Mouse (Mus musculus): Measurements from ENCODE around the gene Hdgfl1. TPM values are rescaled to one million over a fixed set of nuclear protein-coding genes. Genes with fewer than 3 reads are reported as not detected.

Hdgfl1 gene
- polyA plus RNA-seq (2014; fragmentation: Nextera tagmentation; extraction: Ambion mirVana): not detected in 2 replicates

DNA sequence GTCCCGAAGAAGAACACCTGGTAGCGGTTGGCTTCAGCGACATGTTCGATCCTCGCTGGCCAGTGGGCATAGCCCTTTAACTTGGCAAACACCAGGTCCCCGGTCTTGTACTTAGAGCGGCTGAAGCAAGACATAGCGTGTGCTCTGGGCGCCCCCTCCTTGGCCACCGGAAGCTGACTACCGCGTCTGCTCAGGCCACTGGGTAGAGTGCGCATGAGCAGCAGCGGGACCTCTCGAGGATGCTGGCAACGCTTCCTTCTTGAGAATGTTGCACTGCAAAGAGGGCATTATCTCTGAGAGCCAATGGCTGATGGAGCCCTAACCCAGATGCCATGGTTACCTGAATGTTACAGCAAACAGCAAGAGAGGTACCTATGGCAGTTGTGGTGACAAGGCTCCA, at the start of gene Hdgfl1:
Gene Hdgfl1, minus strand, starts transcription at position 211 of the 400 bp plus-strand sequence.
- Histone ChIP-seq H3K4me1 (ENCODE audit: insufficient read depth) (no peaks in the 10 kb centered on the region), H3K36me3 (ENCODE audit: insufficient read depth) (no peaks in the 10 kb centered on the region), H3K4me3 (ENCODE audit: low read depth, low read length) (no peak within 1 kb of the TSS), H3K27ac (ENCODE audit: low read depth) (no peak within 1 kb of the TSS), H3K9ac (no peak within 1 kb of the TSS), H3K4me2 (no peak within 1 kb of the TSS), H3K9me3 (ENCODE audit: low read depth, low read length) (no peaks in the 10 kb centered on the region), H3K27me3 (ENCODE audit: insufficient read depth, low read length) (no peaks in the 10 kb centered on the region)
- WGBS: 90% methylated on average over 16 of the region's 16 CpGs
- no peak for DNase-seq
- ATAC-seq (ENCODE audit: insufficient read depth): no peak
- TF ChIP-seq CTCF (IDR thresholded peaks at IDR 0.05; ENCODE audit: low read depth): no peak

DNA sequence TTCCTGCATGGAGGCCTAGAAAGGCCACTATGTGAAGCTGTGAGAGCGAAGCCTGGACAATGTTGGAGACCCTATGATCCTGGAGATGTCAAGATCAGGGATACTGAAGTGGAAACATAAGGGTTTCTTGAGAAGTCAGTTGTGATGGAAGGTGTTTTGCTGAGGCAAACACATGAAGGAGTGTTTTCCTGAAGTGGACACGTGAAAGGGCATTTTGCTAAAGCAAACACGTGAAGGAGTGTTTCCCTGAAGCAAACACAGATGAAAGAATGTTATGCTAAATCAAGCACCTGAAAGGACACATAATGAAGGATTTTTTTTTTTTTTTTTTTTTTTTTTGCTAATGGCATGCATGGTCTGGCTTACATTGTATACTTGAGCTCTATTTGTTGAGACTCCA, 25.5 kb upstream of the Hdgfl1 start:
- H3K27me3 ChIP-seq (ENCODE audit: insufficient read depth, low read length): no peaks in the 10 kb centered on the region
- DNase-seq: peak; percentile 12
- no peaks in the 10 kb centered on the region for H3K9me3 ChIP-seq (ENCODE audit: low read depth, low read length)
- no peak overlapping the region for H3K9ac ChIP-seq
- H3K4me2 ChIP-seq: no peak overlapping the region
- no peak for ATAC-seq (ENCODE audit: insufficient read depth)
- TF ChIP-seq CTCF (IDR thresholded peaks at IDR 0.05; ENCODE audit: low read depth): no peak
- H3K27ac ChIP-seq (ENCODE audit: low read depth): no peak overlapping the region
- WGBS: 51% methylated on average over 3 of the region's 3 CpGs
- no peaks in the 10 kb centered on the region for H3K4me1 ChIP-seq (ENCODE audit: insufficient read depth)
- H3K36me3 ChIP-seq (ENCODE audit: insufficient read depth): no peaks in the 10 kb centered on the region
- no peak overlapping the region for H3K4me3 ChIP-seq (ENCODE audit: low read depth, low read length)

DNA sequence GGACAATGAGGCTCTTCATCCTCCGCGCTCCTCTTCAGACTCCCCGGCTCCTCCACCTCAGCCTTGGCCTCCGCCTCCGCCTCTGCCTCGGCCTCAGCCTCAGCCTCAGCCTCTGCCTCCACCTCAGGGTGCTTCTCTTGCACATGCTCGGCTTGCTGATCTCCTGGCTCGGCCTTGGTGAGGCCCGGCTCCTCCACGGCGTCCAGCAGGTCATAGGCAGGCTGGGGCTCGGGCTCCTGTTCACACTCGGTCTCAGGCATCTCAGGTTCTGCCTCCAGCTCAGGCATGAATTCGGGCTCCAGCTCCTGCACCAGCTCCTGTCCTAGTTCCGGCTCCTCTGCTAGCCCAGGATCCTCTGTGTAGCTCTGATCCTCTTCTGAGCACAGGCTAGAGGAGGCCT, 541 bp downstream of the Hdgfl1 start:
- ATAC-seq (ENCODE audit: insufficient read depth) (no peak), DNase-seq (no peak)
- no peak overlapping the region for H3K4me2 ChIP-seq
- H3K9ac ChIP-seq: no peak overlapping the region
- H3K36me3 ChIP-seq (ENCODE audit: insufficient read depth): no peaks in the 10 kb centered on the region
- no peaks in the 10 kb centered on the region for H3K27me3 ChIP-seq (ENCODE audit: insufficient read depth, low read length)
- H3K27ac ChIP-seq (ENCODE audit: low read depth): no peak overlapping the region
- no peak overlapping the region for H3K4me3 ChIP-seq (ENCODE audit: low read depth, low read length)
- no peak for TF ChIP-seq CTCF (IDR thresholded peaks at IDR 0.05; ENCODE audit: low read depth)
- H3K4me1 ChIP-seq (ENCODE audit: insufficient read depth): no peaks in the 10 kb centered on the region
- no peaks in the 10 kb centered on the region for H3K9me3 ChIP-seq (ENCODE audit: low read depth, low read length)
- 91% methylated on average over 15 of the region's 15 CpGs for WGBS

DNA sequence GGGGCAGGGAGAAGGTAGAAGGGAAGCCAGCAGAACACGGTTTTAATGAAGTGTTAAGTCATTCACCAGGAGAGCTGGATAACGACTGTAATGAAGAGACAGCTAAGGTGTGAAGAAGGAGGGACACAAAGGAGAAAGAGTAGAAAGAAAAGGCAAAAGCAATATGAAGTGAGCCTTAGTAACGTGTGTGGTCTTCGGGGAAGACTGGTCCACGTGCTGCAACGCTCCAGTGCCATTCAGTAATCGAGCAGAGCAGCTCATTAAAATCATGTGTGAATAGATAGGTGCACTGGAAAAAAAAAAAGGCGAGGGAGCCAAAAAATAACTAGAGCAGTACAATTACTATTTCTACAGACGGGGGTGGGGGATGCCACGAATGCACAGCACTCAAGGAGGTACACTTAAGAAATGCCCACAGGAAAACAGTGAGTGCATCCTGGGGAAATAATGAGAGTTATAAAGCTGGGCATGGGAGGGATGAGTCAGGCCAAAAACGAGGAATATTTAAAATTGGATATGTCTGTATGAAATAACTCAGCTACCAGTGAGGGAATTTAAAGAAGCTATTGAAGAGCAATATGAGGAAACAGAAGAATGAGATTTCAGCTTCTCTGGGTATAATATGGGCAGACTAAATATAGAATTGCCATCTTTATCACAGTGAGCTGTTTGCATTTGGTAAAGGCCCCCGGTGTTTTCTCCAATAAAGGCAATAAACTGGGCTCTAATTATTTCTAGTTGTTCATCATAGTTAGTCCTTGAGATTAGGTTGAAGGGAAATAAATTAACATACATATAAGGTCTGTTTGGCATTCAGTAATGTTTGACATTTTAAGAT, 7.8 kb downstream of the Hdgfl1 start:
- DNase-seq: no peak
- WGBS: 70% methylated on average over 12 of the region's 12 CpGs
- Histone ChIP-seq H3K4me1 (ENCODE audit: insufficient read depth) (no peaks in the 10 kb centered on the region), H3K27ac (ENCODE audit: low read depth) (no peak overlapping the region), H3K4me3 (ENCODE audit: low read depth, low read length) (no peak overlapping the region), H3K9me3 (ENCODE audit: low read depth, low read length) (no peaks in the 10 kb centered on the region), H3K27me3 (ENCODE audit: insufficient read depth, low read length) (no peaks in the 10 kb centered on the region), H3K4me2 (no peak overlapping the region), H3K36me3 (ENCODE audit: insufficient read depth) (no peaks in the 10 kb centered on the region), H3K9ac (no peak overlapping the region)
- ATAC-seq (ENCODE audit: insufficient read depth): no peak
- TF ChIP-seq CTCF (IDR thresholded peaks at IDR 0.05; ENCODE audit: low read depth): no peak

DNA sequence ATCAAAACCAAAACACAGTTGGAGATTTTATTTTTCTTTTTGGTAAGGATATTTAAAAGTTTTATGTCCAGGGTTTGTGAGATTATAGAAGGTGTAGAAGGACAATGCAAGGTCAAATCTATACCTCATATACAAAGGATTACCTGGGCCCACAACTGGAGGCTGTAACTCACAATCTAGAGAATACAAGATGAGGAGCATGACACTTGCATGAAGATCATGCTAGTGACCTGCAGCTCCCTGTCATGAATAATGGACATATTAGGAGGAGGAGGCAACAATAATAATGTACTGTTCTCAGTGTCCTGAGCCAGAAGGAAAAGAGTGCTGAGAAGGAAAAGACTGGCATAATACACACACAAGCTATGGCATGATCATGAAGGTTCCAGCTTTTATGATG, 17.1 kb downstream of the Hdgfl1 start:
- Histone ChIP-seq H3K9me3 (ENCODE audit: low read depth, low read length) (no peaks in the 10 kb centered on the region), H3K27ac (ENCODE audit: low read depth) (no peak overlapping the region), H3K4me1 (ENCODE audit: insufficient read depth) (no peaks in the 10 kb centered on the region), H3K27me3 (ENCODE audit: insufficient read depth, low read length) (no peaks in the 10 kb centered on the region), H3K36me3 (ENCODE audit: insufficient read depth) (no peaks in the 10 kb centered on the region), H3K4me2 (no peak overlapping the region), H3K9ac (no peak overlapping the region), H3K4me3 (ENCODE audit: low read depth, low read length) (no peak overlapping the region)
- DNase-seq (no peak), ATAC-seq (ENCODE audit: insufficient read depth) (no peak)
- no peak for TF ChIP-seq CTCF (IDR thresholded peaks at IDR 0.05; ENCODE audit: low read depth)

DNA sequence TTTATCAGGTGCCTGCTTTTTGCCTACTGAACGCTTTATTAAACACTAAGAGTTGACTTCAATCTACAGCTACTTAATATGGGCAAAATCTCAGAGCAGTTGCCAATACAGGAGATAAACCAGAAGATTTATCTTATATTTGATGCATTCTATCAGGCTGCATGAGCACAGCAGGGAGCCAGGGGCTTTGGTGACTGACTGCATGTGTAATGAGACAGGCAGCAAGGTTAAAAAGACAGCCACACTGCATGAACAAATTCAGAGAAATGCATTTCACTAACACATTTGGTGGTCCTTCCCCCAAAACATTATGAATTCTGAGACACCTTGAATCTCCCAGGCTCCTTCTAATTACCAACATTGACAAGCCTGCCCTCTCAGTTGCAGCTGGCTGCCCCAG, 17.6 kb downstream of the Hdgfl1 start:
- no peak for DNase-seq
- Histone ChIP-seq H3K4me3 (ENCODE audit: low read depth, low read length) (no peak overlapping the region), H3K4me2 (no peak overlapping the region), H3K9me3 (ENCODE audit: low read depth, low read length) (no peaks in the 10 kb centered on the region), H3K9ac (no peak overlapping the region), H3K27ac (ENCODE audit: low read depth) (no peak overlapping the region), H3K27me3 (ENCODE audit: insufficient read depth, low read length) (no peaks in the 10 kb centered on the region), H3K36me3 (ENCODE audit: insufficient read depth) (no peaks in the 10 kb centered on the region), H3K4me1 (ENCODE audit: insufficient read depth) (no peaks in the 10 kb centered on the region)
- no peak for ATAC-seq (ENCODE audit: insufficient read depth)
- 92% methylated on average over 1 of the region's 1 CpGs for WGBS
- no peak for TF ChIP-seq CTCF (IDR thresholded peaks at IDR 0.05; ENCODE audit: low read depth)

DNA sequence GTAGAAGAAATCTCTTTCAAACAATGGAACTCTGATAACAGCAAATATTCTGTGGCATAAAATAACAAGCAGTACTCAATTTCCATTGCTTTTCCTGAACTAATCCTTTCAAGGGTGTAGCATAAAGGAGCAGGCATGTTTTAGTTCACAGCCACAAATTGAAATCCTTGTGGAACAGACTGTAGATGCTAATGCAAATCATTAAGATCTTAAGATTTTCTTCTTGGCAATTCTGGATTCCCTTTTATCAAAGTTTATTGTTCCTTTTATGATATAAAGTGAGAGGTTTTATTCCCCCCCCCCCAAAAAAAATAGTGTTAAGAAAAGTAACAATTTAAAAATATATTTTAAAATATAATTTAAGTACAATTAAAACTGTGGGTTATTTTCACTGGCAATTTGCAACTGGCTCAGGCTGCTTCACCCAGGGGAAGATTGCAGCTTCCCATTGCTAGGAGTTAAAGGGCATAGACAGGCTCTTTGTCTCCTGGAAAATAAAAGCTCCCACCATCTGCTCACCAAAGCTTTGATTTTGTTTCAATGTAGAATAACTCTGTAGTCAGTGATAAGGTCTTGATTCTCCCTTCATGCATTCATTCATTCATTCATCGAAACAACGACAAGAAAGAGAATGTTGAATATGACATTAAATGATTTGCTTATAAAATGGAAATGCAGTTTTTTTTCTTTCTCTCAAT, 24.1 kb downstream of the Hdgfl1 start:
- Histone ChIP-seq H3K4me3 (ENCODE audit: low read depth, low read length) (no peak overlapping the region), H3K36me3 (ENCODE audit: insufficient read depth) (no peaks in the 10 kb centered on the region), H3K27ac (ENCODE audit: low read depth) (no peak overlapping the region), H3K4me2 (no peak overlapping the region), H3K27me3 (ENCODE audit: insufficient read depth, low read length) (no peaks in the 10 kb centered on the region), H3K9me3 (ENCODE audit: low read depth, low read length) (no peaks in the 10 kb centered on the region), H3K9ac (no peak overlapping the region), H3K4me1 (ENCODE audit: insufficient read depth) (no peaks in the 10 kb centered on the region)
- no peak for TF ChIP-seq CTCF (IDR thresholded peaks at IDR 0.05; ENCODE audit: low read depth)
- DNase-seq (no peak), ATAC-seq (ENCODE audit: insufficient read depth) (no peak)
- 96% methylated on average over 2 of the region's 2 CpGs for WGBS

All from lung, embryonic 14.5 days (tissue).